Mouse (Mus musculus) forebrain, postnatal 0 days (tissue): ENCODE data around the gene Gm11541. TPM values are rescaled to one million over a fixed set of nuclear protein-coding genes. Genes with fewer than 3 reads are reported as not detected.

Source experiments
- ATAC-seq: fragments of 200-750 bp; cut with Nextera tagmentation; 2 replicates; pipeline ENCODE4 v1.8.0; 2017; ENCODE audit warnings: mild to moderate bottlenecking, moderate library complexity
- DNase-seq: peaks from one replicate; pipeline ENCODE4 v3.0.0-alpha.2; 2015
- H3K27ac ChIP-seq: fragments of 300-500 bp; sonication (generic); 2 replicates; pipeline ENCODE4 v1.5.1; 2014; ENCODE audit warnings: low read depth, mild to moderate bottlenecking, antibody characterized with exemption, low read length, moderate library complexity, mixed read lengths
- H3K27me3 ChIP-seq: fragments of 300-500 bp; sonication (generic); 2 replicates; pipeline ENCODE4 v1.6.1; 2014; ENCODE audit warnings: mild to moderate bottlenecking, low read length, mixed read lengths; ENCODE audit not compliant: insufficient read depth
- H3K36me3 ChIP-seq: fragments of 300-500 bp; sonication (generic); 2 replicates; pipeline ENCODE4 v1.6.1; 2014; ENCODE audit warnings: mild to moderate bottlenecking, moderate library complexity; ENCODE audit not compliant: insufficient read depth
- H3K4me1 ChIP-seq: fragments of 300-500 bp; sonication (generic); 2 replicates; pipeline ENCODE4 v1.6.1; 2014; ENCODE audit warnings: antibody characterized with exemption; ENCODE audit not compliant: insufficient read depth
- H3K4me2 ChIP-seq: fragments of 300-500 bp; sonication (generic); 2 replicates; pipeline ENCODE4 v1.6.1; 2014; ENCODE audit warnings: low read depth, mild to moderate bottlenecking, moderate library complexity
- H3K4me3 ChIP-seq: fragments of 300-500 bp; sonication (generic); 2 replicates; pipeline ENCODE4 v1.5.1; 2014; ENCODE audit warnings: low read depth, low read length, mixed read lengths
- H3K9ac ChIP-seq: fragments of 300-500 bp; sonication (generic); 2 replicates; pipeline ENCODE4 v1.6.1; 2014; ENCODE audit warnings: mild to moderate bottlenecking
- H3K9me3 ChIP-seq: fragments of 300-500 bp; sonication (generic); 2 replicates; pipeline ENCODE4 v1.6.1; 2016; ENCODE audit warnings: low read length
- CTCF ChIP-seq: sonication (generic); IDR thresholded peaks from 2 replicates; pipeline ENCODE4 v1.5.1; 2016; ENCODE audit warnings: antibody characterized with exemption, control low read depth, low read depth
- WGBS: fragments of 180-500 bp; shearing (Covaris S2); extraction: QIAGEN DNeasy Blood & Tissue Kit; methylation state at CpG from one replicate; pipeline ENCODE4 v1.1.7; 2014; 5-methylcytosine and 5-hydroxymethylcytosine counted together
- polyA plus RNA-seq: library from polyadenylated mRNA; unstranded; fragments of >200 nt; fragmentation: Nextera tagmentation; extraction: Ambion mirVana; gene quantifications from 2 replicates; pipeline ENCODE4 v1.2.1, GENCODE M21; 2015
- total RNA-seq: library from RNA; depleted of rRNA; stranded (reverse); fragments of >200 nt; gene quantifications from 2 replicates; pipeline ENCODE4 v1.2.3, GENCODE M21; 2014; rRNA removed

The Gm11541 gene
- total RNA-seq (not detected in 2 replicates), polyA plus RNA-seq (not detected in 2 replicates)

DNA sequence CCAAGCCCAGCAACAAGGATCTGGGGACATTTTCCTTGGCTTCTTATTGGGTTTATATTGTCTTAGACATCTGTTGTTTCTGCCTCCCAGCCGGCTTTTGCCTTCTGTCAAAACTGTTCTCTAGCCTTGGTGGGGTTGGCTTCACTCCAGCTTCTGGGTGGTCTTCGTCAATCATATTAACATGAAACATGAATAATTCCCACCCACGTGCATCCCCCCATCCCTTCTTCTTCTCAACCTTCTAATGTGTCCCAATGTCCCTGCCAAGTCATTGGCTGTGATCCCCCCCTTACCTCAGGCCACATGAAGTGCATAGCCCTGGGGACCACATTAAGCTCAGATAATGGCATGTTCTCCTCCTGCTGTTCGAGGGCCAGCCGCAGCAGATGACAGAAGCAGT, at the start of gene Gm11541:
Gene Gm11541, minus strand, starts transcription at position 28 of the 400 bp plus-strand sequence.
- Histone ChIP-seq H3K36me3 (no peaks in the 10 kb centered on the region), H3K9me3 (no peaks in the 10 kb centered on the region), H3K9ac (no peak within 1 kb of the TSS), H3K4me1 (no peaks in the 10 kb centered on the region), H3K27me3 (no peaks in the 10 kb centered on the region), H3K4me3 (no peak within 1 kb of the TSS), H3K4me2 (no peak within 1 kb of the TSS), H3K27ac (no peak within 1 kb of the TSS)
- no peak for ATAC-seq
- DNase-seq, result peak; percentile 72
- WGBS, result 49% methylated on average over 5 of the region's 5 CpGs
- TF ChIP-seq CTCF, result no peak

DNA sequence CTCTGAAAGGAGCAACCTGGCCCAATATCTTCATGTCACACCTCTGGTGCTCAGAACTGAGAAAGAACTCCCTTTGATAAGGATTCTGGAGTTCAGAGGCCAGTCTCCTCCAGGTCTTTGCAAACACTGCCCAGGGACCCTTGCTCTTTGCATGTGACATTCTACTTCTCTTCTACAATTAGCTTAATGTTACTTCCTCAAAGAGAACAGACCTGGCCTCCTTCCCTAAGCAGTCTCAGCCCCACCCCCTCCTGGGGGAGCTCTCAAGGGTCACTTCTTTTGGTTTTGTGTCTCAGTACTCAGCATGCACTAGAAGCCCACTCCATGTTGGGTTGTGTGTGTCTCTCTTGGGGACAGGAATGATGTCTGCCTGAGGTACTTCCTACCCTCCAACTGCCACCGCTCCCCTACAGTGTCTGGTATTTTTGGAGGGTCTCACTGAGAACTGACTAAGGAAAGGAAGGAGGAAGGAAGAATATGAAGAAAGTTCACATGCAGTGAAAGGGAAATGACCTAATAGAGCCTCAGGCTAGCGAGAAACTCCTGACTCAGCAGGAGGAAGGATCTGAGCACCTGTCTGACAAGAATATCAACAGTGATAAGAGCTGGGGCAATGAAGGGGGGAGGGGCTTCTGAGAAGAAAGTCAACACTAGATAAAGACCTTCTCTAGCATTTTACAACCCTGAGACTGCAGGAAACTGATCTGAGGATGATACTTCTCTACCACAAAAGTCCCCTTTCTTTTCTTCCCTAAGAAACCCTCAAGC, 48.8 kb upstream of the Gm11541 start:
- no peak overlapping the region for H3K4me2 ChIP-seq
- H3K27ac ChIP-seq, result no peak overlapping the region
- TF ChIP-seq CTCF, result no peak
- WGBS, result 79% methylated on average over 2 of the region's 2 CpGs
- H3K9me3 ChIP-seq, result no peaks in the 10 kb centered on the region
- no peak overlapping the region for H3K9ac ChIP-seq
- H3K27me3 ChIP-seq, result no peaks in the 10 kb centered on the region
- H3K36me3 ChIP-seq, result no peaks in the 10 kb centered on the region
- no peaks in the 10 kb centered on the region for H3K4me1 ChIP-seq
- DNase-seq, result no peak
- no peak overlapping the region for H3K4me3 ChIP-seq
- ATAC-seq, result no peak

DNA sequence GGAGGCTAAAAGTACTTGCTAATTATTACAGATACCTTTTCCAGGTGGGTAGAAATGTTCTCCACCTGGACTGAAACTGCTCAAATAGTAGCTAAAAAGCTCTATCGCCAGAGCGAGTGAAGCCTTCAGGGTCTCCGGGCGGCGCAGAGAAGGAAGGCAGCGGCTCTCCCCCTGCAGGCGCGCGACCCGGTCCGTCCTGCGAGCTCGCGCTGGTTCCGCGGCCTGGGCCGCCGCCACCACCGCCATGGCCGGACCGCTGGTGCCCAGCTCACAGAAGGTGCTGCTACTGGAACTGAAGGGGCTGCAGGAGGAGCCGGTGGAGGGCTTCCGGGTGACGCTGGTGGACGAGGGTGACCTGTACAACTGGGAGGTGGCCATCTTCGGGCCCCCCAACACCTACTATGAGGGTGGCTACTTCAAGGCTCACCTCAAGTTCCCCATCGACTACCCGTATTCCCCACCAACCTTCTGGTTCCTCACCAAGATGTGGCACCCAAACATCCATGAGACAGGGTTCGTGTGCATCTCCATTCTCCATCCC, 37.5 kb upstream of the Gm11541 start, which contains the start of gene Cdc34b:
Gene Cdc34b, plus strand, starts transcription at position 51 of the 541 bp plus-strand sequence.
- Histone ChIP-seq H3K27me3 (no peaks in the 10 kb centered on the region), H3K9ac (no peak within 1 kb of the TSS), H3K4me3 (no peak within 1 kb of the TSS), H3K27ac (no peak within 1 kb of the TSS), H3K36me3 (no peaks in the 10 kb centered on the region), H3K4me2 (no peak within 1 kb of the TSS), H3K9me3 (no peaks in the 10 kb centered on the region), H3K4me1 (no peaks in the 10 kb centered on the region)
- no peak for ATAC-seq
- DNase-seq, result no peak
- 82% methylated on average over 29 of the region's 29 CpGs for WGBS
- TF ChIP-seq CTCF, result no peak

DNA sequence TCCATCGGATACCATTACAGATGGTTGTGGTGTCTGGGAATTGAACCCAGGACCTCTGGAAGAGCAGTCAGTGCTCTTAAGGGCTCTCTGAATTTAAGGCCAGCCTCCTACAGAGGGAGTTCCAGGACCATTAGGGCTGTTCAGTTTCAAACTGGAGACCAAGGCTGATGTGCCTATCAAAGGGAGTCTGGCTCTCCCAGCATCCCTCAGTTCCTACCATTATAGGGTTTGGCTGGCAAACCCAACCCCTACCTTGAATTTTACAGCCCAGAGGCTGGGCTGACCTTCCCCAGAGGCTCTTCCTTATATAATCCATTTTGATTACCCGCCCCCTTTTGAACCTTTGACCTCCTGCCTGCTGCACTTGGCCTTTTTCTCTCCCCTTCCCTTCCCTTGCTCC, 31.4 kb upstream of the Gm11541 start:
- WGBS, result 80% methylated on average over 2 of the region's 2 CpGs
- no peak for ATAC-seq
- H3K9ac ChIP-seq, result no peak overlapping the region
- H3K4me2 ChIP-seq, result no peak overlapping the region
- H3K36me3 ChIP-seq, result no peaks in the 10 kb centered on the region
- no peak for DNase-seq
- H3K4me3 ChIP-seq, result no peak overlapping the region
- no peaks in the 10 kb centered on the region for H3K27me3 ChIP-seq
- H3K27ac ChIP-seq, result no peak overlapping the region
- H3K4me1 ChIP-seq, result no peaks in the 10 kb centered on the region
- TF ChIP-seq CTCF, result no peak
- H3K9me3 ChIP-seq, result no peaks in the 10 kb centered on the region

DNA sequence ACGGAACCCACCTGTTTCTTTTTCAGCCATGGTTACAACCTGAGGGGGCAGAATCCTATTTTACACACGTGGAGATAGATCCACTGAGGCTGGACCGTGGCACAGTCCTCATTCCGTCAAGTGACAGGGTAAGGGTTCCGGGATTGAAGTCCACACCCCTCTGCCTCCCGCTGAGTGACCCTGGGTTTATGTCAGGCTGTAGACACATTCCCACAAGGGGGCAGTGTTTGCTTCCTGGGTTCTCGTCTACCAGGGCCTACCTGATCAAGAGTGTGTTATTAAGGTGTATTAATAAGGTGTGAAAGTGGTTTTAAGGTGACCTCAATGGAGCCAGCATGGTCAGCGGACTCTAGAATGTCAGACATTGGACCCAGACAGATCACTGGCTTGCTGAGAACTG, 28.5 kb upstream of the Gm11541 start:
- H3K4me1 ChIP-seq, result no peaks in the 10 kb centered on the region
- DNase-seq, result no peak
- WGBS, result 50% methylated on average over 8 of the region's 8 CpGs
- H3K27ac ChIP-seq, result no peak overlapping the region
- H3K36me3 ChIP-seq, result no peaks in the 10 kb centered on the region
- no peak overlapping the region for H3K9ac ChIP-seq
- ATAC-seq, result no peak
- no peak overlapping the region for H3K4me2 ChIP-seq
- TF ChIP-seq CTCF, result no peak
- H3K4me3 ChIP-seq, result no peak overlapping the region
- no peaks in the 10 kb centered on the region for H3K9me3 ChIP-seq
- H3K27me3 ChIP-seq, result no peaks in the 10 kb centered on the region

DNA sequence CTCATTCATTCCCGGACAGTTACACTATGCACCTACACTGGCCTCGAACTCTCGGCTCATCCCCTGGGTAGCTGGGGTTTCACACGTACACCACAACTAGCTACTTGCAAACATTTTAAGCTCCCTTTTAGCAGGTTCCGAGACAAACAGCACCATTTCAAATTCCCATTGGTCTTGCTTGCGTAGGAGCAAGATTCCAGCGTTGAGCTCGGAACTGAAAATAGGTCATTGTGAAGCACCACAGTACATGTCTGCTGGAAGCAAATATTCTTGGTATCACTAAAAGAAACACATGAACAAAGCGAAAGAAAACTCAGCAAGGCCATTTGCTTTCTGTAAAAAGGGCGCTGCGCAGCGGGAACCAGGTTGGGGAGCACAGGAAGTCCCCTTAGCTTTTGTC, 26.9 kb upstream of the Gm11541 start:
- no peaks in the 10 kb centered on the region for H3K9me3 ChIP-seq
- H3K27ac ChIP-seq, result no peak overlapping the region
- ATAC-seq (no peak), DNase-seq (no peak)
- H3K9ac ChIP-seq, result no peak overlapping the region
- H3K4me2 ChIP-seq, result no peak overlapping the region
- no peaks in the 10 kb centered on the region for H3K27me3 ChIP-seq
- TF ChIP-seq CTCF, result no peak
- H3K4me3 ChIP-seq, result no peak overlapping the region
- no peaks in the 10 kb centered on the region for H3K36me3 ChIP-seq
- H3K4me1 ChIP-seq, result no peaks in the 10 kb centered on the region
- 90% methylated on average over 12 of the region's 12 CpGs for WGBS

DNA sequence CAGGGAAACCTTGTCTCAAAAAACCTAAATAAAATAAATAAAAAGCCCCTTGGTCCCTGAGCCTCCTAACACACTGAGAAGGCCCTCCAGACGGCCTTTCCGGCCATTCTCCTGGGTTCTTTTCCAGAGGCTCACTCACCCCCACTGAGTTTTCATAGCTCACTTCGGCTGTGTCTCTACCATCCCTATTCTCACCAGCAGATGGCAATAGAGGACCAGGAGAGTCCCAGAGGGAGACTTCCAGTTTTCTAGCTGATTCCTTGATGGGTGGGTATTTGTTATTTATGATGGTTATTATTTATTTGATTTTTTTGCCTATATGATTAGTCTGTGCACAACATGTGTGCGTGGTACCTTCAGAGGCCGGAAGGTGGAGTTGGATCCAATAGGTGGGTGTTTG, 26.0 kb upstream of the Gm11541 start:
- H3K9me3 ChIP-seq, result no peaks in the 10 kb centered on the region
- peak; percentile 88 for TF ChIP-seq CTCF
- no peaks in the 10 kb centered on the region for H3K36me3 ChIP-seq
- no peaks in the 10 kb centered on the region for H3K4me1 ChIP-seq
- no peak overlapping the region for H3K9ac ChIP-seq
- no peak overlapping the region for H3K4me3 ChIP-seq
- WGBS, result 31% methylated on average over 5 of the region's 5 CpGs
- H3K4me2 ChIP-seq, result no peak overlapping the region
- no peaks in the 10 kb centered on the region for H3K27me3 ChIP-seq
- ATAC-seq, result no peak
- H3K27ac ChIP-seq, result no peak overlapping the region
- DNase-seq, result peak; percentile 85
